9 mouse cellular contexts compared by ENCODE assay signal in genomic region chr4:149966252-149966651, GRCm38 (mm10). TPM values are rescaled to one million over a fixed set of nuclear protein-coding genes. Genes with fewer than 3 reads are reported as not detected.
A peak's percentile ranks its signal among the peaks of the same experiment; 100 is the strongest.
DNase-seq lines count a peak whose midpoint lies in the region; ATAC-seq lines count a peak whose summit lies in the region.
"Had no signal": no experiment of that assay in that cellular context is flagged by ENCODE, and none has a peak within 500 bp of the region (broad histone marks: within the 10 kb centered on the region; RNA-seq: fewer than 3 reads in every experiment).

No protein-coding gene starts in this region.

- DNase-seq in heart, adult 18-20 months = peak; percentile 68 to 82
- DNase-seq in heart, adult 8-10 months (ENCODE audit: low spot score) = no peak
- DNase-seq in Muller cell, postnatal 12 days (ENCODE audit: inconsistent ontology term) = peak; percentile 66
- DNase-seq in cerebellum, postnatal 25 days = peak; percentile 58 to 77
- DNase-seq in kidney, postnatal 4 days = peak; percentile 75 to 81
- DNase-seq in frontal cortex, postnatal 10 days (ENCODE audit: low spot score in 2 of 2) = no peak
- DNase-seq in spleen, adult 12 weeks (ENCODE audit: low spot score) = no peak

- no peak for ATAC-seq in granulocyte monocyte progenitor cell, adult 5-6 weeks (replicated peaks; ENCODE audit: poor library complexity, severe bottlenecking)

RNA-seq across cellular contexts. Expression of gene Spsb1, which starts 11.4 kb away (rescaled TPM):
- 10 to 100 TPM; 34.1 to 41.4 TPM for total RNA-seq in heart, adult 18-20 months (2021)
- total RNA-seq in heart, adult 8-10 months (2022) = 10 to 100 TPM; 24.7 to 43.0 (median 31.0) TPM
- total RNA-seq in granulocyte monocyte progenitor cell, adult 5-6 weeks (2014; fragmentation: Nextera tagmentation) = not detected in 2 replicates
- not detected in 2 replicates for total RNA-seq in granulocyte monocyte progenitor cell, adult 5-6 weeks (2017)
- total RNA-seq: G1E had no signal

RNA-seq across cellular contexts. Expression of gene H6pd, which starts 42.6 kb away (rescaled TPM):
- total RNA-seq in heart, adult 18-20 months (2021) = 10 to 100 TPM; 35.4 to 48.7 TPM
- 10 to 100 TPM; 37.5 to 44.8 (median 41.2) TPM for total RNA-seq in heart, adult 8-10 months (2022)
- total RNA-seq in granulocyte monocyte progenitor cell, adult 5-6 weeks (2014; fragmentation: Nextera tagmentation) = 15.3 and 18.1 TPM in 2 replicates
- total RNA-seq in granulocyte monocyte progenitor cell, adult 5-6 weeks (2017) = 27.5 and 28.8 TPM in 2 replicates

Comparison
In these comparisons a context has a peak if more than half of its experiments do, and no peak if none do; other contexts are left out.
1. DNase-seq: peak in heart, adult 18-20 months (2 of 2), Muller cell, postnatal 12 days (single experiment), cerebellum, postnatal 25 days (2 of 2) and kidney, postnatal 4 days (2 of 2); none in heart, adult 8-10 months (single experiment), frontal cortex, postnatal 10 days (0 of 2) and spleen, adult 12 weeks (single experiment).
2. RNA of gene Spsb1, which starts 11.4 kb away (total RNA-seq): 34.1 to 41.4 TPM in heart, adult 18-20 months and 24.7 to 43.0 TPM in heart, adult 8-10 months; not detected in granulocyte monocyte progenitor cell, adult 5-6 weeks; every median in the first group is over 10 times any median in the second.